Mouse (Mus musculus) brain, embryonic 14.5 days (tissue): Measurements from ENCODE around the gene Rhobtb1.

Experiments
- CTCF ChIP-seq: fragments of 200-500 bp; IDR thresholded peaks from 2 replicates; pipeline ENCODE4 v1.5.1; 2012; ENCODE audit warnings: inconsistent platforms, mild to moderate bottlenecking, moderate library complexity, borderline replicate concordance; ENCODE audit not compliant: insufficient read depth, insufficient read length; ENCODE audit errors: extremely low read depth
- POLR2A ChIP-seq: fragments of 200-500 bp; IDR thresholded peaks from 2 replicates; pipeline ENCODE4 v1.6.1; 2012; ENCODE audit warnings: mild to moderate bottlenecking, inconsistent platforms, borderline replicate concordance; ENCODE audit not compliant: poor library complexity, insufficient read depth, insufficient read length, severe bottlenecking; ENCODE audit errors: extremely low read depth

DNA sequence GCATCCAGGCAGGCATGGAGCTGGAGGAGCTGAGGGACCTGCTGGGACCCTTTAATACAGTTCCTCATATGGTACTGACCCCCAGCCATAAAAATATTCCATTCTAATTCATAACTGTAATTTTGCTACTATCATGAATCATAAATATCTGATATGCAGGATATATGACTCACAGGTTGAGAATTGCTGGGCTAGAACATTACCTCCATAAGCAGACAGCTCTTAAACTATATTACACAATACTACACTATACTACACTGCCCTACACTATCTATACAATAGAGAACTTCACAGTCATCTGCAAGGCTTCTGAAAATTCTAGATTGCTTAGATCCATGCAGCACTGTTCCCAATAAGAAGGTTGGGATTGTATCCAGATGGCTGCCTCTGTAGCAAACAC is 16.9 kb upstream of the Rhobtb1 start:
- TF ChIP-seq POLR2A (no peak), CTCF (no peak)
